Mouse (Mus musculus) adrenal gland, adult 18-20 months (tissue): ENCODE measurements around the gene Pebp1. TPM values are rescaled to one million over a fixed set of nuclear protein-coding genes. Genes with fewer than 3 reads are reported as not detected.

ENCODE experiments used
- DNase-seq, 2 experiments: peaks; one replicate each; pipeline ENCODE4 v3.0.0; 2021 to 2022; ENCODE audit warnings: low spot score in 2 of 2
- total RNA-seq, 2 experiments: library from RNA; stranded (reverse); gene quantifications; 1 replicate in 1 of 2; 2 replicates in 1 of 2; pipeline ENCODE4 v1.2.3; 2021

Pebp1 gene
- total RNA-seq, 2 experiments from 2014 or later: 1,102 to 1,483 TPM

DNA sequence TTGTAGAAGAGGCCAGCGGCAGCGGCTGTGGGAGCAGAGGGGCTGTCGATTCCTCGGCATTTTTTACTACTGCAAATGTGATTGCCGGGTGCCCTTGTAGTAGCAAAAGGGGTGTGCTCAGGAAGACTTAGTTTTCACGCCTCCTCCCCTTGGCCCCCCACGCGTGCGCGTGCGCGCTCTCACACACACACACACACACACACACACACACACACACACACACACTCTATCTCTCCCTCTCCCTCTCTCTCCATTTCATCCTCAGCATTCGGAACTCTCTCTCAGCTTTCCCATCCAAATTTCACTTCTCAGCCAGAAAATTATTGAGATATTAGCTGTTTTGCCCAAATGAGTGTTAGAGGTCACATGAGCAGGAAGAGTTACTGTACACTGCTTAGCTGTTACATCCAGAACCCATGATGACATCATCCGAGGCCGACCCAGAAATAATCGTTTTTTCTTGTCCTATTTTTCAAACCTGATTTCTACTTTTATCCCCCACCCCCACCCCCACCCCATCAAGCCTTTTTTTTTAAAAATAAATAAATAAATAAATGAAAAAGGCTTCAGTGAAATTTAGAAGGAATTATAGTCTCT lies 45.4 kb downstream of the Pebp1 start:
- DNase-seq: no peak

GRCm38 (mm10) chr5:117240761-117241322 lies 46.6 kb downstream of the Pebp1 start:
- no peak for DNase-seq

GRCm38 (mm10) chr5:117240321-117240731 lies 47.1 kb downstream of the Pebp1 start:
- no peak for DNase-seq

GRCm38 (mm10) chr5:117239106-117239505 lies 48.3 kb downstream of the Pebp1 start:
- no peak for DNase-seq

- DNase-seq: no peak
These were observed 50.9 kb downstream of the Pebp1 start for GRCm38 (mm10) chr5:117236540-117236939.

Other genes starting within 250 kb of the Pebp1 start
- gene Suds3, start 171.5 kb downstream of the Pebp1 start, total RNA-seq: 100 to 1,000 TPM; 103 to 120 TPM
- gene Taok3, start 167.5 kb downstream of the Pebp1 start, total RNA-seq: 10 to 100 TPM; 33.0 to 35.9 TPM
- gene Vsig10, start 31.5 kb upstream of the Pebp1 start, total RNA-seq: 10 to 100 TPM; 11.3 to 16.2 TPM
- 100 to 1,000 TPM; 126 to 138 TPM for gene Wsb2, start 69.7 kb upstream of the Pebp1 start, total RNA-seq
- gene Rfc5, start 101.4 kb upstream of the Pebp1 start, total RNA-seq: 1 to 10 TPM; 4.6 to 7.3 TPM
- gene Ksr2, start 126.4 kb upstream of the Pebp1 start, total RNA-seq: 1 to 10 TPM; 4.3 to 4.5 TPM